Mouse (Mus musculus): ENCODE results near the gene Galnt14.

Gene Galnt14

DNA sequence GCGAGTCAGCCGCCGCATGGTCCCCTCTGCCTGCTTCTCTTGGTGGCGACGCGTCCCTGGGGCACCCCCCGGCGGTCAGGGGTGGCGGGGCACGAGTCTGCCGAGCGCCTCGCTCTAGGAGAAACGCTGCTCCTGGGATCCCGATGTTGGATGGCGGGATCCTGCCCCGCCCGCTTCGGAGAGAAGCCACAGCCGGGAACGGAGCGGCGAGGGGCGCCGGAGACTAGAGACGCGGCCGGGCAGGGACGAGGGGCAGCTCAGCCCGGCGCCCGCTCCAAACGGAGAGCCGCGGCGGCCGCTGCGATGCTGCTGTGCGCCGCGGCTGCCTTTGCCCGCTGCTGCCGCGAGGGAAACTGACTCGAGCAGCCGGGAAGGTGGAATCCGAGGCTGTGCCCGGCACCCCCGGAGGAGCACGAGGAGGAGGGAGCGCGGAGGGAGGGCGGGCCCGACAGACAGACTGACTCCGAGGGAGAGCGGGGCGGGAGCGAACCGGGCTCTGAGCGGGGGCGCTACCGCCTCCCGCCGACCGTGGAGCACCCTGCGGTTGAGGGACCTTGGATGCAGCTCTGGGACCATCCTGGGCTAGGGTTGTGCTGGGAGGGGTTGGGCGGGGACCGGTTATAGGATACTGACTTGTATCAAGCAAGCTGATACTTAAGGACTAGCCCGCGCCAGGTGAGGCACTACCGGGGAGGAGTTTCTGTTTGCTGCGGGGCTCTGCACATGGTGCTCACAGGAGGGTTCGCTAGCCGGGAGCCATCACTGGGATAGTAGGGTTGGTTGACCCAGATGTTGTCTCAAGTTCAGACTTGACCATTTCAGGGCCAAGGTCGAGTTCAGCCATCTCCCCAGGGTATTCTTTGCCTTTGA lies at the start of gene Galnt14:
TSS of gene Galnt14 (minus strand) at position 412 of the 870 bp plus-strand sequence.
- no peak for DNase-seq (ENCODE audit: low read depth, low spot score)

DNA sequence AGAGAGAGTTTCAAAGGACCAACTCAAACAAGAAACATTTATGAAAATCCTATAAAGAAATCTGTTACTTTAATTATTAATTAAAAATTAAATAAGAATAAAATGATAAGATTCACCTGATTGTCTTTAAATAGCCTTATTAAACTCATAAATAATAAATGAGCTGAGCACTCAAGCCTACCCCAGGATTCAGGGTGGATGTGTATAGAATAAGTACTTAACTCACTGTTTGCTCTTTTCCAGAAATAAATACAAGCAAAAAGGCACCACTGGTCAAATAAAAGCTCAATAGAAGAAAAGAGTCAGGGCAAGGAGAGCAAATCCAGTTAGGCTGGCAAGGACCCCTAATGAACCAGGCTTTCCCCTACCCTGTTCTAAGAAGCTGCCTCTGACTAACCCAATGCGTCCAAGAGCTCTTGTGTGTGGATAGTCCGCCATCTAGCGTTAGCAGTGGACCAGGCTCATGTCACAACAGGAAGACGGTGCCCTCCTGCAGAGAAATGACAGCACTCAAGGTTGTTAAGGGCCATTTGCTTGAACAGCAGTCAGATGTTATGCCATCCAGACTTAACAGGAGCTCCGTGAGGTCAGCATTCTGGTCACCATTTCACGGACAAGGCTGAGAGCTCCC lies 33.5 kb upstream of the Galnt14 start:
- peak; percentile 76 for DNase-seq (ENCODE audit: low read depth, low spot score)

DNA sequence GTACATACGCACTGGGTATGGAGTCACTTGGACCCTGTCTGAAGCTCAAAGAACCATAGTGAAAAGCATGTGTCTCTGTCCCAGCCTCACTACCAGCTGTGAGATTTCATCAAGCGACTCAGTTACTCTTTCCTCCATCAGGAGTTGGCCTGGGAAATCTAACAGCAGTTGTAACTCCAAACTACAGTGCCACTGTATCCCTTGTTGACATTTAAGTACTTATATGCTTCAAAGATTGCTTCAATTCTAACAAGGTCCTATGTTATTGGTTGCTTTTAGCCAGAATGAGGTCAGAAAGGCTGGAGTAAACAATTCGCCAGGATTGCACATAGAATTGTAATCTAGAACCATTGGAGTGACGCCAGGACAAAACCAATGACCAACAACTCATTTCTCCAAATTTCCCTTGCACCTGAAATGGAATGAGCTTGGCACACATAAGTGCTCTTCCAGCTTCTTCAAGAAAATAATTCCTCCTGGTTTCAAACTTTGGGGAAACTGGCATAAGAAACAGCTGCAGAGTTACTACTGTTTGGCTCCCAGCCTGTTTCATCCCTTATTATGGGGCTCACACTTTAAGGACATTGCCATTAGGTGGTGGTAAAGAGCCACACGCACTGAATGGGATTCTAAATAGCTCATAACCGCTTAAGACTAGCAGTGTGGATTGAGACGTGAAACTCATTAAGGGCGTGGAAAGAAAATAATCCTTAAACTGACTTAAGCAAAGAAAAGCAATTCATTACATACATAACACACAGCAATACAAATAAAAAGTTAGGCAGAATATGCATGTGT lies 13.8 kb upstream of the Galnt14 start:
- DNase-seq (ENCODE audit: low read depth, low spot score), result peak; percentile 35

DNA sequence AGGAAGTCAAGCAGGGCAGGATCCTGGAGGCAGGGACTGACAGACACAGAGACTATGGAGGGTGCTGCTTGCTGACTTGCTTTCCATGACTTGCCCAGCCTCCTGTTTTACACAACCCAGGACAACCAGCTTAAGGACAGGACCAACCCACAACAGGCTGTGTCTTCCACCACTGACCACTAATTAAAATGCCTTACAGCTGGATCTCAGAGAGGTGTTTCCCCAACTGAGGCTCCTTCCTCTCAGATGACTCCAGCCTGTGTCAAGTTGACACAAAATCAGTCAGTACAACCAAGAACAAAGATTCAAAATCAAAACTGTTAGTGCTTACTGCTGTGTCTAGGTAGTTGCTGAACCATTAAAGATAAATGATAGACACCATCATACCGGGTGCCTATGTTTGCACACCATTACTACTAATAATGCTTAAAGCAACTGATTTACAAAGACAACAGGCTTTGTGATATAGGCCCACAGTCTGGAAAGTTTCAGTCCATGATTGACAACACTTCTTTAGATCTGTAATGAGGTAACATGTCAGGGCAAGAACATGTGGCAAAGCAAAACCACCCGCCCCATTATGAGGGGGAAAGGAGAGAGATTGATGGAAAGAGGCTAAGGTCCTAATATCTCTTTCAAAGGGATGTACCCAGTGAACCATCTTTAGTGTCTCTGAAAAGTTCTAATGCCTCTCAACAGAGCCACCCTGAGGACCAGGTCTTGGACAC lies 8.9 kb upstream of the Galnt14 start:
- DNase-seq (ENCODE audit: low read depth, low spot score), result no peak

DNA sequence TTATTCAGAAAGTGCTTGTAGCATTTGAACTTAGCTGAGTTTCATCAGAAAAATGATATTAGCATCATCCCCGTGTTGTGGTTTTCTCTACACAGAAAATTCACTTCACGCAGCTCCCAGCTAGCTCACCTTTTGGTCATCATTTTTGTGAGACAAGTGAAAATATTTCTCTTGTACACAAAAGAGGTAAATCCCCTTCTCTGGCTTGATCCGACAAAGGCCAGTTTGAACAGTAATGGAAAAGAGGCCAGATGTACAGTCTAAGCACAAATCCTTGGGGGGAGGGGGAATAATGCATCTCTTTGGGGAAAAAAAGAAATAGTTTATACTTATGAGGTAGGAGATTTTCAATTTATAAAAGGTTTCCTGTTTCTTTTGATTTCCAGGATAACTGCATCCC lies 6.4 kb upstream of the Galnt14 start:
- no peak for DNase-seq (ENCODE audit: low read depth, low spot score)

DNA sequence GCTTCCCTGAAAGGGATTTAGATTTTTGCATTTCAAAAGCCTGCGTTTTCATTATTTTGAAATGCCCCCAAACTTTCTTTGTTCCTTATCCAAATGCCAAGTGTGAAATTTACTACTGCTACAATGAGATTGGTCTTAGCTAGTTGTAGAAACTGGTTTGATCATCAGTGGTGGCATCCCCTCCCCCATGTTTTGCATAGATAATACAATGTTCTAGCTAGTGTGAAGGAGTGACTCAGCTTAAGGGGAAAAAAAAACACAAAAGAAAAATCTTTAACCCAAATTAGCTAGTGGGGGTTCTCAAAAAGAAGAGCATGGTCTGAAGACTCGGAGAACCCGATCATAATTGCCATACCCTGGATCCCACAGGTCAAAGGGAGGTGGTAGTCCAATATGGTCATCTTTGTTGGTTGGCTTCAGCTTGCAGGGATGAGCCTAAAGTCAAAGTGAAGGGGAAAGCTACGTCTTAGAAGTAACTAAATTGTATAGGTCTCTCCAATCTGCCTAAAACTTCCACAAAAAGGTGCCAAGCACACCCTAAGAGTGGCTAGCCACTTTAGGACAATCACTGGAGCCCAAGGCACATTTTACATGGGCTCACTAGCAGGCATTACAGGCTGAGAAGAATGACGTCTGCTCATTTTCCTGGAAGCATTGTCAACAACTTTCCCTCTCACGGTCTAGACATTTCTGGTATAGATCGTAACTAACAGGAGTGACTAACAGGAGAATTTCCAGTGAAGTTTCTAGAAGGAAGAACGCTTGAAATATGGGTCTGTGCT lies 4.4 kb upstream of the Galnt14 start:
- no peak for DNase-seq (ENCODE audit: low read depth, low spot score)

DNA sequence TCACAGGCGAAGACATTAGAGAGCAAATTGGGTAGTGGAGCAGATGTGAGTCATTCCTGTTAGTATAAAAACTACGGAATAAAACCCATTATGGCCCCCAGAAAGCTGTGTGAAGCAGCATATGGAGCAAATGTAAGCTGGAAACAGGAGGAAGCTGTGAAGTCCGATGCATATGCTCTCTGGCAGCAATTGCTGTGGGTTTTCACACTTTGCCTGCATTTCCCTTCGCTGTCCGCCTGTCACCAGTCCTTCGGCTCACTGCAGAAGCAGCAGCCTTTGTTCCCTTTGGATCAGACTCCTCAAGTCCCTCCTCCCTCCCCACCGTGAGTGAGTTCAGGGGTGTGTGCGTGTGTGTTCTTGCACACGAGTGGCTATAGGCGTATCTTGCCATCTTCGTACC lies 3.1 kb upstream of the Galnt14 start:
- DNase-seq (ENCODE audit: low read depth, low spot score), result no peak

DNA sequence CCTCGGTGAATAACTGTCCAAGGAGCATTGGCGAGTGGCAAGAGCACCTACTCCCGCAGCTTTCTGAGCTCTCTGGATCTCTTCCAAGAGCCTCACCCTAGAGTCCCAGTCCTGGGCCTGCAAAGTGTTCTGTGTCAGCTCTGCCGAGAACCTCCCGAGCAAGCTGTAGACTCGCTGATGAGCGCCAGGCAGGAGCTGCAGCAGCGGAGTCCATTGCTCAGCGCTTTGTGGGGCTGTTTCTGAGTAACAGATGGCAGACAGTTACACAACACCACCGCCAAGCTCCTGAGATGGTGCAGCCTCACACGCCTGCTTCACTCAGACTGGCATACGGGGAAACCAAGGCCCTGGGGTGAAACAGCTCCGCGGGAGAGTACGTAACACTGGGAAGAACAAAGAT lies 1.7 kb upstream of the Galnt14 start:
- no peak for DNase-seq (ENCODE audit: low read depth, low spot score)

DNA sequence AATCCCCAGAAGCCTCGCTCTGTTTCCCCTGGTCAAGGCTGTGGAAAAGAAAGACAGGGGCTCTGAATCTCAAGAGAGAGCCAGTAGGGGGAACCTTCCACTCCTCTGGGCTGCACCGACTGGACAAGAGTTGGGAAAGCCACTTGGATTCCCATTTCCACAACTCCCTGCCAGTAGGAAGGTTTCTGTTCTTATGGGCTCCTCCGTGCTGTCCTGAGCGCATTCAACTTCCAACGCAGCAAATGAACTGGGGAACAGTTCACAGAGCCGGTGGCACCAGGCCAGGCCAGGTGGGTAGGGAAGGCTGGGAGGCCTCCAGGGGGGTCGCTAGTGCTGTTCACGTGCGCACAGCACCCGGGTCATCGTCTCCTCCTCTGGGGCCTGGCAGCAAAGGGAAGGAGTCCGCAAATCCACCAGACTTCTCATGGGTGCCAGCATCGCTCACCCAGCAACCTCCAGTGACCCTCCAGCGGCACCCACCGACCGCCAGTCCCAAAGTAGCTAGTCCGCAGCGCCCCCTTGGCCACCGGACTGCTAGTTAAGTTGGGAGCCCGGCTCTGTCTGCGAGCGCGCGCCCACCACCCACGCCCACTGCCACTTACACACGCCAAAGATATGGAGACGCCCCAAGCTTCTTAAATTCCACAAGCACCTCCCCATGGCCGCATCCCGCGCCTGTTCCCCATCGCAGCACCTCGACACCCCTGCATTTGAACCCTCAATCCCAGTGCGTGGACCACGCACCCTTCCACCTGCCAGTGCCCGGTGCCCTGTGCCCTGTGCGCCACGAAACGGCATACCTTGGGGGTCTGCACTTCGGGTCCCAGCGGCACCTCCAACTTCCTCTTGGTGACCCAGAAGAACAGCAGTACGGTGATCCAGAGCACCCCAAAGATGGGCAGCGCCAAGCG lies 867 bp downstream of the Galnt14 start:
- DNase-seq (ENCODE audit: low read depth, low spot score), result no peak

DNA sequence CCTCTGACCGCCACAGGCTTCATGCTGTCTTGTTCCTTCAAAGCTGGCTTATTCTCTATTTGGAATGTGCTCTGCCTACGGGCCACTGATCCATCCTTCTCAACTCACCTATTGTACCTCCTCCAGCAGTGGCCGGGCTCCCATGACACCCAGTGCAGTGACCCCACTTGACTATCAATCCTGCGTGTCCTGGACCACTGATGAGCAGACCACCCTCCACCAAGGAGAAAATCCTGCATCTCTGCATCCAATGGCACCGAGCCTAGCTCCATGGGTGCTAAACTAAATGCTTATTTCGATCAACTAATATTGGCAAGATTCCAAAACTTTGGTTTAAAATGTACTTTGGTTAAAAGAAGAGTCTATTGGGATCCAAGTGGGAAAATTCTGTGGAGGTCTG lies 1.8 kb downstream of the Galnt14 start:
- no peak for DNase-seq (ENCODE audit: low read depth, low spot score)

DNA sequence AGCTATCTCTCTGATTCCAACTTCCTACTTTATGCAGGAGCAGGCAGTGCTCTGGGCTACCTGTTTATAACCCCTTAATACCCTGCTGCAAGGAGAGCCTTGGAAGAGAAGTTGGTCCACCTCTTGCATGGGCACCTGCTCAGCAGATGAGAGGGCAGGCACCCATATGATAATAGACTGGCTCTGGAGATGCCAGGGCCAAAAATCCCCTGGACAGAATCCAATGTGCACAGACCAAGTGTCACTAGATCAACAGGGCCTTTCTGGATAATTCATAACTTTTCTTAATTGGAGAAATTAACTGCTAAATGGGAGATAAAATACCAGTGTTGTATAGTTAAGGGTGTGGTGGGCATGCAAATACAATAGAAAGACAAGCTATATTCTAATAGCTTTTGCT lies 6.7 kb downstream of the Galnt14 start:
- no peak for DNase-seq (ENCODE audit: low read depth, low spot score)

DNA sequence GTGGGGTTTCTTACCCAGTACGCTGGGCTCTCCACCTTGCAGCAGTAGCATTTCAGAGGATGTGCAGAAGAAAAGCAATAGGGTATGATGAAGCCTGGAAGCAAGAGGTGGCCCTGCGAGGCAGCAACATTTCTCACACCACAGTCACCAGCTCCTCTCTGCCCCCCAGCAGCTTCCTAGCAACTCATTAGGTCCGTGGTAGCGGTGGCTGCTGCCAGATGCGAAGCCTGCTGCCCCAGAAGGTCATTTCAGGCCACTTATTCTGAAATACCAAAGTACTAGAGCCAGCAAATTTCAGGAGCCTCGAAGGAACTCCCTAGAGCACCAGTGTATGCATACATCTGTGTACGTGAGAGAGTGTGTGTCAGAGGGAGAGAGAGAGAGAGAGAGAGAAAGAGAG lies 9.2 kb downstream of the Galnt14 start:
- no peak for DNase-seq (ENCODE audit: low read depth, low spot score)

DNA sequence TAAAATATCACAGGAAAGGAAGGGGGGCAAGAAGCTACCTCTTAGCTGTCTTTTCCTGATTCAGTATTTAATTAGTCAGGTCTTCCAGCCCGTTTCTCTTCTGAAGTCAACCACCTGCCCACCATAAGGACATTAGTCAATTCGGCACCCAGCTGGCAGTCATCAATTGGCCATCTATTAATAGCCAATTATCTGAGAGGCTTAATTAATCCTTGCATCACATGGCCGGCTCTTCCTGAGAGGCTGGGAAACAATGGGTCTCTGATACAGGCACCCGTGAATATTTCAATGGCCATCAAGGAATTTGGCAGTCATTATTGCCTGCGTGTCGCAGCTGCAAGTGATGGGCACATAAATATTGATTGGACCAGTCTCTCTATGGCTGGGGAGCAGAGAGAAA lies 10.4 kb downstream of the Galnt14 start:
- no peak for DNase-seq (ENCODE audit: low read depth, low spot score)

DNA sequence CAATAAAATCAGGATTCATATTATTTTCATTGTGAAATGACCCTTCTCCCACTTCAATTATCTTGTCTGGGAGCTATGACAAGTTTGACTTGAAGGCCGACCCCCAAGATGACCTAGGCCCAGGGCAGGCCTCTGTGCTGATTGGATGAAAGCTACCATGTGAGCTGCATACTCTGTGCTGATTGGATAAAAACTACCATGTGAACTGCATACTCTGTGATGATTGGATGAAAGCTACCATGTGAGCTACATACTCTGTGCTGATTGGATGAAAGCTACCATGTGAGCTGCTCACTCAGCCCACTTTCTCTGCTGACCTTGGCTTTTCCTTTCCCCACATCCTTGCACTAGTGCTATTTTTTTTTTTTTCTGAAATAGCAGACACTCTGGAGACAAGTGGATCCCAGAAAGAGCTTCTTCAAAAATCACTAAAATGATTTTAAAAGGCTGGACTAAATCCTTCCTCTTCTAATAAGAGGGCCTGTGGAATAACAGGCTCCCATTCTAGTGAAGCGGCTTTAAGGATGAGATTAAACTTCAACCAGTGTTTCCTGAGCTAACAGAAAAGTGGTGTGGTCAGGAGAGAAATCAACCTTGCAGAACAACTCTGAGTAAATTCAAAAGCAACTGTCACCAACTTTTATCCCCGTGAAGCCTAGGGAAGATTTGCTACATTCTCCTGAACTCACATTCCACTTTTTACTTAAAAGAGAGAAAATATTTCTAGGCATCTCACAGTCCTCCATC lies 15.9 kb downstream of the Galnt14 start:
- DNase-seq (ENCODE audit: low read depth, low spot score), result peak; percentile 4

DNA sequence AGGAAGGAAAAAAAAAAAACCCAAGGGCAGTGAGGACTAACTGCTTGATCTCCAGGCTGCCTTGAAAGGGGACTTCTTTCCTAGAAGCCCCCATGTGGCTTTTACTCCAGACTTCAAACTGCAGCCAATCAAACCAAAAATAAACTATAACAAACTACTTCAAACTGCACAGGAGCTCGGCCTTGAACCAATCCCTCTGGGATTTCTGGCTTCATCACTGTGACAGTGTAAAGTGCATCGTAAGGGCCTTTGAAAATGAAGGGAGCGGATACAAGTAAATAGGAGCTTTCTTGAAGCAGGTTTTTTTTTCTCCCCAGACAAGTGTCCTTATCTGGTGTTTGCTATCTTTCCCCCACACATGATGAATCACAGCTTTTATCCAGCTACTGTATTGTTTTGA lies 22.0 kb downstream of the Galnt14 start:
- no peak for DNase-seq (ENCODE audit: low read depth, low spot score)

DNA sequence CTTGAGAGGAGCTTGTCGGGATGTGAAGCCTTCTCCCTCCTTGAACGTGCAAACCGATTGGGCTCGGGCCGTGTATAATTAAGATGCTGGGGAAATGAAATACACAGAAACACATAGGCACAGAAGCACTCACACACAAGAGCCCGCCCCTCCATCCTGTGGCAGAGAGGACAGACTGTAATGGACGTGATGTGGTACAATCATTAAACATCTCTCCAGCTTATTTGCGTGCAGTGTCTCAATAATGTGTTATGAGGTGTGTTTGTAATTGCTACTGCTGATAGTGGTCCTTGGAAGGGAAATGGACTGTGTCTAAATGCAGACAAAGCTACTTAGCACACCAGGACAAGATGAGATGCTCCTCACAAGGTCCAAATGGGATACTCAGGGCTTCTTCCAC lies 24.0 kb downstream of the Galnt14 start:
- DNase-seq (ENCODE audit: low read depth, low spot score), result no peak

DNA sequence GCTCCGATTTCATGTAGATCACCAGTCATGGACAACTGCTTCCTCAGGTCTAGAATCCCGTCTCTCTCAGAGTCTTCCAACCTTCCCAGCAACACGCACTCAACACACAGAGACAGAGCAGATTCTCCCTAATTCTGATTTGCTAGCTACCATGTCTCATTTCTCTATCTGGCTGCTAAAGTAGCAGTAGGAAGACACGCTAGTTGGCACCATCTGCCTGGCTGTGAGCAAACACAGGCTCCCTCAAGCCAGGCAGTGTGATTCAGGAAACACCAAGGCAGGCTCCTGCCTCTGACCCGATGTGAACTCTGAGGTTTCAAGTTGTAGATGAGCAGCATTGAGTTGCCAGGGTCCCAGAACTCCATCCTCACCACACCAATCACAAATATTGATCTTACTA lies 25.5 kb downstream of the Galnt14 start:
- DNase-seq (ENCODE audit: low read depth, low spot score), result no peak

DNA sequence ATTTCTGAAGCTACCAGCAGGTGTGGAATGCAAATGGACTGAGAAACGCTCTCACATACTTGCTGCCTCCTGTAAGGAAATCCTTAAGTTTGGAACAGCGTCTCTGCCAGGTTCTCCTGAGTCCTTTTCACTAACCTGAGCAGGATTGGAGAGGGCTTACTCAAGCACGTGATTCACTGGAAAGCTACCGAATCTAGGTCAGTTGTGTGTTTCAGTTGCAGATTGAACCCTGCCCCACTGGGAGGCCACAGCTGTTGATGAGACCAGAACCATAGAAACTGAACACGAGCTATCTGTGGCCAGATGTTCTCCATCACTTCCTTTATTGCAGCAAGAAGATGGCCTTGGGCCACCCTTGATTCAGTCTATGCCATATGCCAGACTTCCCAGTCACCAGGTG lies 38.3 kb downstream of the Galnt14 start:
- no peak for DNase-seq (ENCODE audit: low read depth, low spot score)

DNA sequence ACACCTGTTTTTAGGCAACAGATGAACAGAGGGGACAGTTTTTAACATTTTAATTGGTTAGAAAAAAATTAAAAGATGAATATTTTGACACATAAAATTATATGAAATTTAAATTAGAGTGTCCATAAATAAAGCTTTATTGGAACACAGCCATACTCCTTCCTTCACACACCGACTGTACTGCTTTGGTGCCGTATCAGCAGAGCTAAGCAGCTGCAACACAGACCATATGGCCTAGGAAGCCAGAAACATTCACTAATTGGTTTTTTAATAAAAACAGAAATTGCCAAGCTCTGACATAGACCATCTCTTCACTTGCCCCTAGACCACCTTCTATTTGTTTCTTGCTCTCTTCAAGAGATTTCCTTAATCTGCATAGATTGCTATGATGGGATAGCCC lies 40.2 kb downstream of the Galnt14 start:
- no peak for DNase-seq (ENCODE audit: low read depth, low spot score)

All from A20 (cell line).